Mouse (Mus musculus): ENCODE results near the gene Tmem211. TPM values are rescaled to one million over a fixed set of nuclear protein-coding genes. Genes with fewer than 3 reads are reported as not detected.

Gene Tmem211
- total and polyA plus RNA-seq, 3 experiments = not detected

DNA sequence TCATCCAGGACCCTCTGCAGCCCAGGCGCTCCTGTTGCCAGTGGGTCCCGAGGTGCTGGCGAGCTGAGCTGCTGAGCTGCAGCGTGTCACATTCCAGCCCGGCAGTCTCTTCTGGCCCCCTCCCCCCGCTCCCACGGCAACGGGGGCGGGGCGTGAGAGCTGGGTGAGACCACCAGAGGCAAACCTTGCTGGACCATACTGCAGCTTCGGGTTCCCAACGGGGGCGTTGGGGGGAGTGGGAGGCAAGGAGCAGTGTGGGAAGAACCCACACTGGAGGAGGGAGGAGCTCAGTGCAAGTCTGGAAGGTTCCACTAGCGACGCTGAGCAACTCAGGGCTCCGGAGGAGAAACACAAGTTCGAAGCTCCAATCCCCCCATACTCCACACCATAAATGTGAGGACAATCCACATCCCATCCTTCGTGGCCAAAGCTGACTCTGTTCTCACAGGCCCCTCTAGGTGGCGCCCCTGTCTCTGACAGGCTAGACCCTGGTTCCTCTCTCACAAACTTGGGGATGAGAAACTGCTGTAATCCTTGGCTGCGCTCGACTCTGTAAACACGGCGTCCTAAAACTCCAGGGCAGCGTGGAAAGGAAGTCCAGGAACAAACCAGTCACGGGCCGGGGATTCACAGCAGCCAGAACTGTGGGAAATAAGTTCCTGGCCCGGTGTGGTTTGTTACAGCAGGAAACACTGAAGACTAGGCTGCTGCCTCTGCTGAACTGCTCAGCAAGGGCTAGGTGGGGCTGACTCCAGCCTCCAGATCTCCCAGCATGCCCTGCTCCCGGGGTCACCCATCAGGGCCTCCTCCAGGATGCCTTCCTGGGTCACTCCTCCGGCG is 46.6 kb upstream of the Tmem211 start:
- no peak overlapping the region for H3K27ac ChIP-seq (ENCODE audit: control insufficient read depth, low read depth, low read length)
- no peak for DNase-seq (ENCODE audit: low read depth, low spot score)
- no peaks in the 10 kb centered on the region for H3K4me1 ChIP-seq (ENCODE audit: control insufficient read depth in 1 of 2, insufficient read depth in 2 of 2, low read length in 2 of 2)
- H3K4me3 ChIP-seq (ENCODE audit: control insufficient read depth in 1 of 2, insufficient read depth in 1 of 2, low read depth in 2 of 2, low read length in 2 of 2) = no peak overlapping the region
- H3K36me3 ChIP-seq (ENCODE audit: control insufficient read depth in 1 of 2, insufficient read depth in 2 of 2, low read length in 2 of 2) = no peaks in the 10 kb centered on the region
- no peak overlapping the region for H3K9ac ChIP-seq (ENCODE audit: control insufficient read depth, low read depth, low read length, poor library complexity, severe bottlenecking)
- peak in 2 of 3 experiments; percentile 11 to 17; a peak in 1 of 6 replicates for TF ChIP-seq CTCF (IDR thresholded peaks at IDR 0.05 in 2 of 3, conservative IDR thresholded peaks at IDR 0.05 in 1 of 3; ENCODE audit: control insufficient read depth in 1 of 3, insufficient read depth in 1 of 3, low read depth in 2 of 3, low read length in 3 of 3, poor library complexity in 1 of 3, severe bottlenecking in 1 of 3)
- no peak for TF ChIP-seq USF1 (IDR thresholded peaks at IDR 0.05; ENCODE audit: low read depth, low read length)
- H3K27me3 ChIP-seq (ENCODE audit: control insufficient read depth in 1 of 2, insufficient read depth in 2 of 2, low read length in 2 of 2) = no peaks in the 10 kb centered on the region
- H3K9me3 ChIP-seq (replicated peaks; ENCODE audit: insufficient read depth, low read length) = no peaks in the 10 kb centered on the region
- no peaks in the 10 kb centered on the region for H3K79me2 ChIP-seq (ENCODE audit: control insufficient read depth, insufficient read depth, low read length, poor library complexity)

DNA sequence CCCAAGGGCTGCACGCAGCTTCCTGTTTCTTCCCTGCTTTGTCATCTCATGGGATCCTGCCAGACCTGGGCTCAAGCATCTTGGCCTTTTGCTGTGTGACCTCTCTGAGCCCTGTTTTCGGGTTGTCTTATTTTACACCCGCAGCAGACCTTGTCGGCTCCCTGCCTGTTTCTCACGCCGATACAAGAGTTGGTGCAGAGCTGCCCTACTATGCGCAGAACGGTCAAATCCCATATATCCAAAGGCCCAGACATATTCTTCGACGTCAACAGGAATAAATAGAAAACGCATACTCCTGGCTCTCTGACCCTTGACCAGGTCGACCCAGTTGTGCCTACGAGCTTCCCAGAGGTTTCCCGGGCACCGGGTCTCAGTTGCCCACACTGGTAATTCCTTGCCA is 46.0 kb upstream of the Tmem211 start:
- Histone ChIP-seq H3K27ac (ENCODE audit: control insufficient read depth, low read depth, low read length) (no peak overlapping the region), H3K79me2 (ENCODE audit: control insufficient read depth, insufficient read depth, low read length, poor library complexity) (no peaks in the 10 kb centered on the region), H3K9ac (ENCODE audit: control insufficient read depth, low read depth, low read length, poor library complexity, severe bottlenecking) (no peak overlapping the region), H3K9me3 (replicated peaks; ENCODE audit: insufficient read depth, low read length) (no peaks in the 10 kb centered on the region), H3K4me3 (ENCODE audit: control insufficient read depth in 1 of 2, insufficient read depth in 1 of 2, low read depth in 2 of 2, low read length in 2 of 2) (no peak overlapping the region), H3K36me3 (ENCODE audit: control insufficient read depth in 1 of 2, insufficient read depth in 2 of 2, low read length in 2 of 2) (no peaks in the 10 kb centered on the region), H3K4me1 (ENCODE audit: control insufficient read depth in 1 of 2, insufficient read depth in 2 of 2, low read length in 2 of 2) (no peaks in the 10 kb centered on the region), H3K27me3 (ENCODE audit: control insufficient read depth in 1 of 2, insufficient read depth in 2 of 2, low read length in 2 of 2) (no peaks in the 10 kb centered on the region)
- TF ChIP-seq E2F4 (IDR thresholded peaks at IDR 0.05; ENCODE audit: borderline replicate concordance, low read depth, low read length) (no peak), ZKSCAN1 (IDR thresholded peaks at IDR 0.05; ENCODE audit: low read depth, low read length) (peak; percentile 57; the same call in 1 of the 2 replicates)
- DNase-seq (ENCODE audit: low read depth, low spot score) = no peak

DNA sequence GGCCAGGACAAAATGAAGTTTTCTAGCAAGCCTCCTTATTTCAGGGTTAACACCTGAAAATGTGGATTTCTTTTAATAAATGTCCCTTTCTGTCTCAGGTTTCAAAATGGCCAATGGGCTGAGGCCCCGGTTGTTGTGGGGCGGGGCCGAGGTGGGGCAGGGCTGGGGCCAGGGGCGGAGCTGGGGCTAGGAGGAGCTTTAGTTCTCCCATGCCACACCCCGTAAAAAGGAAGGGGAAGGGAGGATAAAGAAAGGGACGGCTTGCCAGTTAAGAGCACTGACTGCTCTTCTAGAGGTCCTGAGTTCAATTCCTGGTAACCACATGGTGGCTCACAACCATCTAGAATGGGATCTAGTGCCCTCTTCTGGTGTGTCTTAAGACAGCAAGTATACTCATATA is 45.3 kb upstream of the Tmem211 start:
- H3K36me3 ChIP-seq (ENCODE audit: control insufficient read depth in 1 of 2, insufficient read depth in 2 of 2, low read length in 2 of 2) = no peaks in the 10 kb centered on the region
- H3K4me1 ChIP-seq (ENCODE audit: control insufficient read depth in 1 of 2, insufficient read depth in 2 of 2, low read length in 2 of 2) = no peaks in the 10 kb centered on the region
- H3K27me3 ChIP-seq (ENCODE audit: control insufficient read depth in 1 of 2, insufficient read depth in 2 of 2, low read length in 2 of 2) = no peaks in the 10 kb centered on the region
- no peak for TF ChIP-seq RAD21 (IDR thresholded peaks at IDR 0.05; ENCODE audit: low read depth, low read length)
- TF ChIP-seq BHLHE40 (IDR thresholded peaks at IDR 0.05; ENCODE audit: borderline replicate concordance, low read depth, low read length) = no peak
- TF ChIP-seq SMC3 (IDR thresholded peaks at IDR 0.05; ENCODE audit: low read depth, low read length) = no peak
- no peak for TF ChIP-seq ZNF384 (IDR thresholded peaks at IDR 0.05; ENCODE audit: low read depth, low read length)
- no peak for TF ChIP-seq NRF1 (IDR thresholded peaks at IDR 0.05; ENCODE audit: insufficient read depth, low read depth, low read length, poor library complexity, severe bottlenecking)
- TF ChIP-seq ZKSCAN1 (IDR thresholded peaks at IDR 0.05; ENCODE audit: low read depth, low read length) = no peak
- TF ChIP-seq TBP (IDR thresholded peaks at IDR 0.05; ENCODE audit: low read depth, low read length) = no peak
- no peak for TF ChIP-seq TAL1 (IDR thresholded peaks at IDR 0.05; ENCODE audit: low read length)
- TF ChIP-seq E2F4 (IDR thresholded peaks at IDR 0.05; ENCODE audit: borderline replicate concordance, low read depth, low read length) = no peak
- TF ChIP-seq UBTF (IDR thresholded peaks at IDR 0.05; ENCODE audit: borderline replicate concordance, insufficient read depth, low read depth, low read length) = no peak
- TF ChIP-seq POLR2A (IDR thresholded peaks at IDR 0.05; ENCODE audit: control insufficient read depth in 1 of 2, insufficient read depth in 1 of 2, low read depth in 1 of 2, low read length in 2 of 2, poor library complexity in 1 of 2) = no peak
- TF ChIP-seq JUND (IDR thresholded peaks at IDR 0.05; ENCODE audit: low read depth, low read length) = no peak
- no peak for TF ChIP-seq ETS1 (IDR thresholded peaks at IDR 0.05; ENCODE audit: low read depth, low read length)
- no peak for TF ChIP-seq MYC (IDR thresholded peaks at IDR 0.05; ENCODE audit: low read depth, low read length)
- no peak for TF ChIP-seq MYB (IDR thresholded peaks at IDR 0.05; ENCODE audit: low read depth, low read length)
- TF ChIP-seq USF2 (IDR thresholded peaks at IDR 0.05; ENCODE audit: borderline replicate concordance in 1 of 2, insufficient read depth in 1 of 2, low read depth in 1 of 2, low read length in 2 of 2) = no peak
- TF ChIP-seq MEF2A (IDR thresholded peaks at IDR 0.05; ENCODE audit: extremely low read depth, insufficient replicate concordance, low read depth, low read length, poor library complexity, severe bottlenecking) = no peak
- no peak overlapping the region for H3K9ac ChIP-seq (ENCODE audit: control insufficient read depth, low read depth, low read length, poor library complexity, severe bottlenecking)
- no peak overlapping the region for H3K27ac ChIP-seq (ENCODE audit: control insufficient read depth, low read depth, low read length)
- no peak for DNase-seq (ENCODE audit: low read depth, low spot score)
- no peaks in the 10 kb centered on the region for H3K9me3 ChIP-seq (replicated peaks; ENCODE audit: insufficient read depth, low read length)
- H3K79me2 ChIP-seq (ENCODE audit: control insufficient read depth, insufficient read depth, low read length, poor library complexity) = no peaks in the 10 kb centered on the region
- no peak overlapping the region for H3K4me3 ChIP-seq (ENCODE audit: control insufficient read depth in 1 of 2, insufficient read depth in 1 of 2, low read depth in 2 of 2, low read length in 2 of 2)

All from MEL (cell line).